Mouse (Mus musculus) stomach, postnatal 0 days (tissue): Measurements from ENCODE around the gene Mad1l1. TPM values are rescaled to one million over a fixed set of nuclear protein-coding genes. Genes with fewer than 3 reads are reported as not detected.

ENCODE experiments used
- ATAC-seq: fragments of 200-750 bp; cut with Nextera tagmentation; 2 replicates; pipeline ENCODE4 v1.8.0; 2017; ENCODE audit not compliant: low FRiP score, low TSS enrichment
- DNase-seq: peaks from one replicate; pipeline ENCODE4 v3.0.0-alpha.2; 2016; ENCODE audit warnings: low spot score
- H3K27ac ChIP-seq: fragments of 300-500 bp; sonication (generic); replicated peaks from 2 replicates; pipeline ENCODE4 v1.5.1; 2014; ENCODE audit warnings: mild to moderate bottlenecking, control low read depth
- H3K27me3 ChIP-seq: fragments of 300-500 bp; sonication (generic); 2 replicates; pipeline ENCODE4 v1.6.1; 2014; ENCODE audit warnings: low read length; ENCODE audit not compliant: control insufficient read depth, insufficient read depth
- H3K36me3 ChIP-seq: fragments of 300-500 bp; sonication (generic); 2 replicates; pipeline ENCODE4 v1.6.1; 2014; ENCODE audit warnings: low read length, mixed read lengths; ENCODE audit not compliant: control insufficient read depth, insufficient read depth
- H3K4me1 ChIP-seq: fragments of 300-500 bp; sonication (generic); replicated peaks from 2 replicates; pipeline ENCODE4 v1.6.1; 2014; ENCODE audit warnings: antibody characterized with exemption; ENCODE audit not compliant: control insufficient read depth, insufficient read depth
- H3K4me2 ChIP-seq: fragments of 300-500 bp; sonication (generic); replicated peaks from 2 replicates; pipeline ENCODE4 v1.6.1; 2014; ENCODE audit warnings: low read depth, mild to moderate bottlenecking, control low read depth, moderate library complexity
- H3K4me3 ChIP-seq: fragments of 300-500 bp; sonication (generic); 2 replicates; pipeline ENCODE4 v1.5.1; 2014; ENCODE audit warnings: low read depth, low read length, control low read depth
- H3K9ac ChIP-seq: fragments of 300-500 bp; sonication (generic); 2 replicates; pipeline ENCODE4 v1.6.1; 2014; ENCODE audit warnings: mild to moderate bottlenecking, low read length, control low read depth, mixed read lengths
- H3K9me3 ChIP-seq: fragments of 300-500 bp; sonication (generic); 2 replicates; pipeline ENCODE4 v1.6.1; 2016; ENCODE audit warnings: low read length; ENCODE audit not compliant: control insufficient read depth
- CTCF ChIP-seq: IDR thresholded peaks from 2 replicates; pipeline ENCODE4 v1.5.1; 2016; ENCODE audit warnings: antibody characterized with exemption, low read depth, mild to moderate bottlenecking, moderate library complexity
- EP300 ChIP-seq: optimal IDR thresholded peaks from 2 replicates; pipeline ENCODE3; 2016; ENCODE audit warnings: antibody characterized with exemption
- WGBS: fragments of 180-500 bp; shearing (Covaris S2); extraction: QIAGEN DNeasy Blood & Tissue Kit; methylation state at CpG from one replicate; pipeline ENCODE4 v1.1.7; 2014; 5-methylcytosine and 5-hydroxymethylcytosine counted together
- polyA plus RNA-seq: library from polyadenylated mRNA; unstranded; fragments of >200 nt; fragmentation: Nextera tagmentation; extraction: Ambion mirVana; gene quantifications from 2 replicates; pipeline ENCODE4 v1.2.1, GENCODE M21; 2015

The Mad1l1 gene
- polyA plus RNA-seq, 1 experiment from 2014 or later = 14.2 TPM

GRCm38 (mm10) chr5:140248101-140248500, 73.3 kb downstream of the Mad1l1 start:
- no peak overlapping the region for H3K9ac ChIP-seq
- no peaks in the 10 kb centered on the region for H3K4me1 ChIP-seq
- no peaks in the 10 kb centered on the region for H3K9me3 ChIP-seq
- WGBS = 66% methylated on average over 2 of the region's 2 CpGs
- H3K4me3 ChIP-seq = no peak overlapping the region
- TF ChIP-seq CTCF = 0 out of 2 replicates have a peak, but pooled peaks have one; percentile 11
- no peak for TF ChIP-seq EP300
- no peak for ATAC-seq
- H3K27me3 ChIP-seq = no peaks in the 10 kb centered on the region
- H3K36me3 ChIP-seq = no peaks in the 10 kb centered on the region
- DNase-seq = no peak
- no peak overlapping the region for H3K4me2 ChIP-seq
- H3K27ac ChIP-seq = no peak overlapping the region

GRCm38 (mm10) chr5:140240235-140240634, 81.1 kb downstream of the Mad1l1 start:
- no peaks in the 10 kb centered on the region for H3K27me3 ChIP-seq
- WGBS = 95% methylated on average over 3 of the region's 3 CpGs
- TF ChIP-seq CTCF = no peak
- TF ChIP-seq EP300 = no peak
- H3K27ac ChIP-seq = no peak overlapping the region
- H3K9me3 ChIP-seq = no peaks in the 10 kb centered on the region
- no peak overlapping the region for H3K4me3 ChIP-seq
- H3K36me3 ChIP-seq = no peaks in the 10 kb centered on the region
- no peak overlapping the region for H3K9ac ChIP-seq
- ATAC-seq = no peak
- H3K4me1 ChIP-seq = no peaks in the 10 kb centered on the region
- no peak for DNase-seq
- H3K4me2 ChIP-seq = no peak overlapping the region

- no peaks in the 10 kb centered on the region for H3K9me3 ChIP-seq
- ATAC-seq (no peak), DNase-seq (no peak)
- no peaks in the 10 kb centered on the region for H3K27me3 ChIP-seq
- H3K4me3 ChIP-seq = no peak overlapping the region
- 50% methylated on average over 3 of the region's 3 CpGs for WGBS
- no peak overlapping the region for H3K4me2 ChIP-seq
- no peak overlapping the region for H3K9ac ChIP-seq
- TF ChIP-seq CTCF (no peak), EP300 (no peak)
- no peak overlapping the region for H3K27ac ChIP-seq
- no peaks in the 10 kb centered on the region for H3K36me3 ChIP-seq
- H3K4me1 ChIP-seq = no peaks in the 10 kb centered on the region
Observed at GRCm38 (mm10) chr5:140238880-140239279, 82.5 kb downstream of the Mad1l1 start.

- Histone ChIP-seq H3K9ac (no peak overlapping the region), H3K4me1 (no peaks in the 10 kb centered on the region), H3K27me3 (no peaks in the 10 kb centered on the region), H3K4me3 (no peak overlapping the region), H3K27ac (no peak overlapping the region), H3K4me2 (no peak overlapping the region), H3K9me3 (no peaks in the 10 kb centered on the region), H3K36me3 (no peaks in the 10 kb centered on the region)
- DNase-seq (no peak), ATAC-seq (no peak)
- WGBS = 80% methylated on average over 6 of the region's 6 CpGs
- TF ChIP-seq CTCF (no peak), EP300 (no peak)
Observed at GRCm38 (mm10) chr5:140230818-140231217, 90.5 kb downstream of the Mad1l1 start.

GRCm38 (mm10) chr5:140228306-140228705, 93.0 kb downstream of the Mad1l1 start:
- no peak for ATAC-seq
- H3K4me1 ChIP-seq = no peaks in the 10 kb centered on the region
- H3K9me3 ChIP-seq = no peaks in the 10 kb centered on the region
- no peak overlapping the region for H3K4me3 ChIP-seq
- no peaks in the 10 kb centered on the region for H3K27me3 ChIP-seq
- WGBS = 83% methylated on average over 3 of the region's 3 CpGs
- TF ChIP-seq CTCF = no peak
- no peak for TF ChIP-seq EP300
- no peak for DNase-seq
- no peak overlapping the region for H3K4me2 ChIP-seq
- H3K36me3 ChIP-seq = no peaks in the 10 kb centered on the region
- H3K27ac ChIP-seq = no peak overlapping the region
- no peak overlapping the region for H3K9ac ChIP-seq

GRCm38 (mm10) chr5:140226871-140227270, 94.5 kb downstream of the Mad1l1 start:
- Histone ChIP-seq H3K4me1 (no peaks in the 10 kb centered on the region), H3K27me3 (no peaks in the 10 kb centered on the region), H3K4me3 (no peak overlapping the region), H3K4me2 (no peak overlapping the region), H3K9me3 (no peaks in the 10 kb centered on the region), H3K36me3 (no peaks in the 10 kb centered on the region), H3K27ac (no peak overlapping the region), H3K9ac (no peak overlapping the region)
- ATAC-seq (no peak), DNase-seq (no peak)
- 70% methylated on average over 3 of the region's 3 CpGs for WGBS
- TF ChIP-seq CTCF (no peak), EP300 (no peak)
